8 mouse cellular contexts compared by ENCODE assay signal in the genomic region with DNA sequence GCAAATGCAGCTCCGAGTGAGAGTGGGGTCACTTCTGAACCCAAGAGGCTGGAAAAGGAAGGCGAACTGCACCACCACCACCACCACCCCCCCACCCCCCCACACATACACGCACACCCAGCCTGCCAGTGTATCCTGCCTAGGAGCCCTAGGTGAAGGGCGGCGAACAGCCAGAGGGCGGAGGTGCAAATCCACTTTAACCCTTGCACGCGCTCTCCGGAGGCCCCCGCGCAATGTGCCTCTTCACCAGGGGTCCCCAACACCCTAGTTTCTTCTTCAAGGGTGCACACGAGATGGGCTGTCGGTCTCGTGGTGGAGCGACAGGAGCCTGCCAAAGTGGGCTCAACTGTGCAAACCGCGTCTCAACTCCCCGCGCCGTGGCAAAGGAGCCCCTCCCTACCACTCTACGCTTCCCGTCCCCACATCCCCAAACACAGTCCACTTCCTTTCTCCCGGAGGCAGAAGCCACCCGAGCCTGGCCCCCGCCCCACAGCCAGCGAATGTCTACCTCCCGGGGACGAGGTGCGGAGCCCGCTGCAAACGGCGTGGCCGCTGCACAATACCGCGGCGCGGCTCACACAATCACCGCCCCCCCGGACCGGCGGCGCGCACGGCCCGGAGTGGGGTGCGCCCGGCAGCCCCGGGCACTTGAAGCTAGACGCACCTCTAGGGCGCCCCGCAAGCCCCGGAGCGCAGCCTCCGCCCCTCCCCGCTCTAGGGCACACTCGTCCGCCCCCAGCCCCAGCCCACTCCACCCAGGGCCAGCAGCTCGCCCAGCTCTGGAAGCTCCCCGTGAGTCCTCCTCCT. TPM values are rescaled to one million over a fixed set of nuclear protein-coding genes. Genes with fewer than 3 reads are reported as not detected.
A peak's percentile ranks its signal among the peaks of the same experiment; 100 is the strongest.
DNase-seq lines count a peak whose midpoint lies in the region; ATAC-seq and TF ChIP-seq lines count a peak whose summit lies in the region.

No protein-coding gene starts in this region.

- TF ChIP-seq POLR2A in spleen, adult 2 months (IDR thresholded peaks at IDR 0.05; ENCODE audit: low read depth, low read length), result no peak

- peak; percentile 63 for ATAC-seq in embryonic facial prominence, embryonic 15.5 days (ENCODE audit: insufficient number of reproducible peaks, low FRiP score, low TSS enrichment, low read depth)
- no peak for ATAC-seq in monocyte, adult 5-6 weeks (replicated peaks; ENCODE audit: insufficient number of reproducible peaks, low FRiP score, low TSS enrichment, poor library complexity, severe bottlenecking)

- peaks cover 17% of the 10 kb centered on the region for H3K27me3 ChIP-seq in spleen, adult 2 months (ENCODE audit: control insufficient read depth, insufficient read depth, low read length)
- H3K27me3 ChIP-seq in embryonic facial prominence, embryonic 15.5 days, result no peaks in the 10 kb centered on the region
- H3K27me3 ChIP-seq in limb, embryonic 10.5 days (ENCODE audit: low read depth, poor library complexity, severe bottlenecking), result no peaks in the 10 kb centered on the region

- no peaks in the 10 kb centered on the region for H3K36me3 ChIP-seq in spleen, adult 2 months (ENCODE audit: control insufficient read depth, insufficient read depth, low read length)
- no peaks in the 10 kb centered on the region for H3K36me3 ChIP-seq in embryonic facial prominence, embryonic 15.5 days
- no peaks in the 10 kb centered on the region for H3K36me3 ChIP-seq in limb, embryonic 10.5 days

- H3K27ac ChIP-seq in spleen, adult 2 months (ENCODE audit: insufficient read depth, low read length), result no peak overlapping the region
- peak overlapping the region; percentile 94 for H3K27ac ChIP-seq in embryonic facial prominence, embryonic 15.5 days (replicated peaks)
- H3K27ac ChIP-seq in limb, embryonic 10.5 days, result peak overlapping the region; percentile 94

- DNase-seq in spleen, adult 2 months (ENCODE audit: low read depth in 1 of 2, low spot score in 2 of 2), result peak in 1 of 2 experiments; percentile 9
- no peak for DNase-seq in spleen, adult 12 weeks (ENCODE audit: low spot score)
- peak; percentile 53 to 59 for DNase-seq in heart, postnatal 10 days
- peak; percentile 72 for DNase-seq in limb, embryonic 10.5 days (ENCODE audit: low spot score)
- DNase-seq in mesoderm, embryonic 11.5 days (ENCODE audit: low read depth, low spot score), result peak; percentile 37
- peak; percentile 71 for DNase-seq in testis, postnatal 10 days (ENCODE audit: low spot score)

- intact Hi-C loops in heart, postnatal 10 days (cut with DNase I), result loop anchor here (2.0 kb wide), 1 partner anchor 99 kb away; the partner anchor contains the start of gene Asxl1

- no peaks in the 10 kb centered on the region for H3K9me3 ChIP-seq in embryonic facial prominence, embryonic 15.5 days (replicated peaks)
- H3K9me3 ChIP-seq in limb, embryonic 10.5 days (replicated peaks), result no peaks in the 10 kb centered on the region

- peaks cover 1% of the 10 kb centered on the region for H3K4me1 ChIP-seq in spleen, adult 2 months (ENCODE audit: control insufficient read depth, insufficient read depth, insufficient read length)
- peaks cover 57% of the 10 kb centered on the region for H3K4me1 ChIP-seq in embryonic facial prominence, embryonic 15.5 days
- peaks cover 78% of the 10 kb centered on the region for H3K4me1 ChIP-seq in limb, embryonic 10.5 days

- H3K4me3 ChIP-seq in spleen, adult 2 months (ENCODE audit: extremely low read depth, insufficient read depth, insufficient read length), result peak overlapping the region; percentile 70
- peak overlapping the region; percentile 91 for H3K4me3 ChIP-seq in embryonic facial prominence, embryonic 15.5 days (replicated peaks)
- H3K4me3 ChIP-seq in limb, embryonic 10.5 days, result peak overlapping the region; percentile 77

- peak overlapping the region; percentile 70 for H3K9ac ChIP-seq in embryonic facial prominence, embryonic 15.5 days

- WGBS in spleen, adult 2 months, result 2% methylated on average over 58 of the region's 59 CpGs
- under 1% methylated on average over 51 of the region's 59 CpGs for WGBS in embryonic facial prominence, embryonic 15.5 days
- WGBS in limb, embryonic 10.5 days, result under 1% methylated on average over 58 of the region's 59 CpGs

- no peak for TF ChIP-seq CTCF in spleen, adult 2 months (IDR thresholded peaks at IDR 0.05; ENCODE audit: extremely low read depth, insufficient read depth, insufficient read length, insufficient replicate concordance)

- peak overlapping the region; percentile 98 for H3K4me2 ChIP-seq in embryonic facial prominence, embryonic 15.5 days (replicated peaks)

RNA-seq across cellular contexts. Expression of gene 4930404H24Rik, which starts 49.0 kb away (rescaled TPM):
- polyA plus RNA-seq in spleen, adult 2 months (2012; rRNA removed), result not detected in 2 replicates
- polyA plus RNA-seq in embryonic facial prominence, embryonic 15.5 days (2015; fragmentation: Nextera tagmentation; extraction: Ambion mirVana), result not detected in 2 replicates
- not detected for total RNA-seq in heart, postnatal 10 days (2021)
- polyA plus RNA-seq in limb, embryonic 10.5 days (2016; fragmentation: Nextera tagmentation; extraction: Ambion mirVana), result not detected in 2 replicates
- total RNA-seq in monocyte, adult 5-6 weeks (2017), result not detected in 3 replicates
